Mouse (Mus musculus) kidney, adult 2 months (tissue): ENCODE measurements around the gene Sdhc.

Experiments used
- CTCF ChIP-seq: fragments of 200-500 bp; conservative IDR thresholded peaks from 2 replicates; pipeline ENCODE4 v1.5.1; 2011; ENCODE audit warnings: low read depth, mild to moderate bottlenecking, control low read depth, low read length, moderate library complexity, mixed read lengths; ENCODE audit not compliant: insufficient read depth, insufficient read length
- POLR2A ChIP-seq: fragments of 200-500 bp; IDR thresholded peaks from one replicate; pipeline ENCODE4 v1.6.1; 2011; ENCODE audit warnings: low read depth, low read length, control low read depth

DNA sequence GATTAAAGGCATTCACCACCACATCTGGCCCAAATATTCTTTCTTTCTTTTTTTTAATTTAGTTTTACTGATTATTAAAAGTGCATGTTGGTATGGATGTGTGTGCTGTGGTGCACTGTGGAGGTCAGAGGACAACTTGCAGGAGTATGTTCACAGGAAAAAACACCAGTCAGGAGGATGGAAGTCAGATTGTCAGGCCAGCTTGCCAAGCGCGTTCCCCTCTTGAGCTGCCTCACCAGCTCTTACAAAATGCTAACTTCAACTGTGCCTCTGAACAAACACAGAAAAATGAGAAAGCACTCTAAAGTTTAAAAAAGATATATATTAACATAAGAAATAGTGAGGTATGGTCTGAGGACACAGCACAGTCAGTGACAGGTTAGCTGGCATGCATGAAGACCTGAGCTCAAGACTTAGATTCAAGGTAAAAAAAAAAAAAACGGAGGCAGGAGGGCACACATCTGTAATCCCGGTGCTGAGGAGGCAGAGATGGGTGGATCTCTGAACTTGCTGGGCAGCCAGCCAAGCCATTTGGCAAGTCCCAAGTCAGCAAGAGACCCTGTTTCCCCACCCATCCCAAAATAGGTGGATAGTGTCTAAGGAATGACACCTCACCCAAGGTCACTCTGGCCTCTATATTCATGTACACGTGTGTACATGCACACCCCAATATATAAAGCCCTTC is 29.2 kb upstream of the Sdhc start:
- TF ChIP-seq POLR2A (no peak), CTCF (no peak)
